In the genomic region with DNA sequence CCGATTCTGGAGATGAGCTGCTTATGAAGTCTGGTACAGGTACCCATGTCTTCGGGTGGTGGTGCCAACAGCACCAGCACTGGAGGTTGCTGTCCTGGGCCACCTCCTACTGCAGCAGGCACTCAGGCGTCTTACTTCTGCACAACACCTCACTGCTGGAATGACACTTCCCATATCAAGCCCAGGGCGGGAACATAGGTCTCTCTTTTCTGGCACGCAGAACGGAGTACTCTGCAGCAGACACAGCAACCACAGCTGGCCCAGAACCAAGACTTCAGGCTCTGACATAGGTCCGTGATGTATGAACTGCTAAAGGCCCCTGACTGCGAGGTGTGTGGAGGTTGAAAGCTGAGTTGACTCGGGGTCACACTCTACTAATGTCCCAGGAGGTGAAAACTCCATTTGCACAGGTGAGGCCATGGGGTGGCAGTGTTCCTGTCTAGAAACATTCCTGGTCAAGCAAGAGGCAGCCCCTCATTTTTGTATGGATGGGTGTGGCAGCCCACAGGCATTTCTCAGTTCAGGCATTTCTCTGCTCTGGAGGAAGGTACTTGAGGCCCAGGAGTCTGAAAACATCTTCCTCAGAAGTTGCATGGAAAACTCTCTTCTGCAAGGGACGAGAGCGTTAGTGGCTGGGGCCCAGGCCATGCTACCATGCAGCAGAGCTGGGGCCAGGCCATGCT, we compare ENCODE assay signal across 15 mouse cellular contexts. TPM values are rescaled to one million over a fixed set of nuclear protein-coding genes. Genes with fewer than 3 reads are reported as not detected.
"Had no signal": no experiment of that assay in that cellular context is flagged by ENCODE, and none has a peak within 500 bp of the region (broad histone marks: within the 10 kb centered on the region; RNA-seq: fewer than 3 reads in every experiment).

No protein-coding gene starts in this region.

- H3K4me3 ChIP-seq: left cerebral cortex, adult 2 months; limb, embryonic 10.5 days; liver, embryonic 15.5 days; midbrain, embryonic 10.5 days; myocyte; neural tube, embryonic 15.5 days had no signal

- H3K9ac ChIP-seq: liver, embryonic 15.5 days; neural tube, embryonic 15.5 days had no signal

- H3K4me1 ChIP-seq: midbrain, embryonic 10.5 days; neural tube, embryonic 15.5 days had no signal

- H3K4me2 ChIP-seq: liver, embryonic 11.5 days; liver, embryonic 15.5 days; neural tube, embryonic 15.5 days had no signal

- H3K9me3 ChIP-seq: limb, embryonic 10.5 days; liver, embryonic 15.5 days; midbrain, embryonic 10.5 days; neural tube, embryonic 15.5 days had no signal

- H3K27ac ChIP-seq: left cerebral cortex, adult 2 months; limb, embryonic 10.5 days; liver, embryonic 15.5 days; midbrain, embryonic 10.5 days; neural tube, embryonic 15.5 days had no signal

- H3K27me3 ChIP-seq: liver, embryonic 15.5 days; neural tube, embryonic 15.5 days had no signal

- DNase-seq: kidney, postnatal 14 days; lung, adult 2 months; midbrain, embryonic 14.5 days; retina, postnatal 1 day; right cerebral cortex, postnatal 4 days; thymus, adult 2 months; thymus, postnatal 25 days had no signal

RNA-seq across cellular contexts. Expression of a gene that starts 25.1 kb away (rescaled TPM):
- total RNA-seq: megakaryocyte, adult 5-6 weeks had no signal
